Mouse (Mus musculus) E14TG2a.4 (cell line): ENCODE results near the gene Slc9a9.

ENCODE experiments used
- H3K27me3 ChIP-seq: 2 replicates; pipeline ENCODE4 v1.6.1; 2014; ENCODE audit warnings: low read length, control low read depth; ENCODE audit not compliant: insufficient read depth
- H3K36me3 ChIP-seq: 2 replicates; pipeline ENCODE4 v1.6.1; 2014; ENCODE audit warnings: low read length, control low read depth; ENCODE audit not compliant: insufficient read depth
- H3K4me1 ChIP-seq: replicated peaks from 2 replicates; pipeline ENCODE4 v1.6.1; 2014; ENCODE audit warnings: low read depth, low read length, control low read depth
- H3K4me3 ChIP-seq: replicated peaks from 2 replicates; pipeline ENCODE4 v1.5.1; 2014; ENCODE audit warnings: mild to moderate bottlenecking, low read length
- H3K9me3 ChIP-seq: 2 replicates; pipeline ENCODE4 v1.6.1; 2014; ENCODE audit warnings: low read length, control low read depth
- CTCF ChIP-seq: conservative IDR thresholded peaks from 2 replicates; pipeline ENCODE4 v1.5.1; 2014; ENCODE audit warnings: low read length
- NANOG ChIP-seq: IDR thresholded peaks from 2 replicates; pipeline ENCODE4 v1.6.1; 2014; ENCODE audit warnings: borderline replicate concordance, low read length, mixed read lengths
- POU5F1 ChIP-seq: IDR thresholded peaks from 2 replicates; pipeline ENCODE4 v1.6.1; 2014; ENCODE audit warnings: low read length, borderline replicate concordance

The Slc9a9 gene

GRCm38 (mm10) chr9:95055843-95056242, 386.1 kb downstream of the Slc9a9 start:
- Histone ChIP-seq H3K27me3 (no peaks in the 10 kb centered on the region), H3K9me3 (no peaks in the 10 kb centered on the region), H3K4me1 (no peaks in the 10 kb centered on the region), H3K4me3 (no peak overlapping the region), H3K36me3 (no peaks in the 10 kb centered on the region)
- TF ChIP-seq POU5F1 (no peak), CTCF (no peak), NANOG (no peak)

- no peaks in the 10 kb centered on the region for H3K4me1 ChIP-seq
- no peaks in the 10 kb centered on the region for H3K27me3 ChIP-seq
- H3K9me3 ChIP-seq: no peaks in the 10 kb centered on the region
- H3K36me3 ChIP-seq: no peaks in the 10 kb centered on the region
- TF ChIP-seq POU5F1 (no peak), NANOG (no peak), CTCF (no peak)
- no peak overlapping the region for H3K4me3 ChIP-seq
These were observed 391.0 kb downstream of the Slc9a9 start for GRCm38 (mm10) chr9:95060702-95061101.

GRCm38 (mm10) chr9:95067037-95067436, 397.3 kb downstream of the Slc9a9 start:
- Histone ChIP-seq H3K4me3 (no peak overlapping the region), H3K36me3 (no peaks in the 10 kb centered on the region), H3K4me1 (peaks cover 4% of the 10 kb centered on the region), H3K27me3 (no peaks in the 10 kb centered on the region), H3K9me3 (0 out of 2 replicates have a peak, but pooled peaks cover 5% of the 10 kb centered on the region)
- TF ChIP-seq NANOG: no peak
- TF ChIP-seq CTCF: no peak
- TF ChIP-seq POU5F1: no peak

GRCm38 (mm10) chr9:95068466-95068865, 398.8 kb downstream of the Slc9a9 start:
- Histone ChIP-seq H3K27me3 (no peaks in the 10 kb centered on the region), H3K4me1 (peaks cover 17% of the 10 kb centered on the region), H3K4me3 (no peak overlapping the region), H3K36me3 (no peaks in the 10 kb centered on the region), H3K9me3 (0 out of 2 replicates have a peak, but pooled peaks cover 5% of the 10 kb centered on the region)
- TF ChIP-seq NANOG (no peak), CTCF (no peak)

GRCm38 (mm10) chr9:95070832-95071519, 401.3 kb downstream of the Slc9a9 start:
- H3K9me3 ChIP-seq: 0 out of 2 replicates have a peak, but pooled peaks cover 5% of the 10 kb centered on the region
- no peak overlapping the region for H3K4me3 ChIP-seq
- TF ChIP-seq CTCF: no peak
- TF ChIP-seq NANOG: no peak
- TF ChIP-seq POU5F1: no peak
- H3K27me3 ChIP-seq: peaks cover 6% of the 10 kb centered on the region
- H3K4me1 ChIP-seq: peaks cover 23% of the 10 kb centered on the region
- H3K36me3 ChIP-seq: no peaks in the 10 kb centered on the region

GRCm38 (mm10) chr9:95072450-95072955, 402.8 kb downstream of the Slc9a9 start:
- Histone ChIP-seq H3K4me3 (no peak overlapping the region), H3K36me3 (no peaks in the 10 kb centered on the region), H3K4me1 (peaks cover 25% of the 10 kb centered on the region), H3K9me3 (0 out of 2 replicates have a peak, but pooled peaks cover 5% of the 10 kb centered on the region), H3K27me3 (peaks cover 6% of the 10 kb centered on the region)
- no peak for TF ChIP-seq CTCF
- TF ChIP-seq POU5F1: no peak
- no peak for TF ChIP-seq NANOG

GRCm38 (mm10) chr9:95073691-95074090, 404.0 kb downstream of the Slc9a9 start:
- 0 out of 2 replicates have a peak, but pooled peaks cover under 1% of the 10 kb centered on the region for H3K9me3 ChIP-seq
- TF ChIP-seq POU5F1 (no peak), NANOG (no peak), CTCF (no peak)
- H3K4me3 ChIP-seq: no peak overlapping the region
- peaks cover 25% of the 10 kb centered on the region for H3K4me1 ChIP-seq
- no peaks in the 10 kb centered on the region for H3K36me3 ChIP-seq
- H3K27me3 ChIP-seq: peaks cover 6% of the 10 kb centered on the region

GRCm38 (mm10) chr9:95075856-95076255, 406.1 kb downstream of the Slc9a9 start:
- Histone ChIP-seq H3K4me3 (no peak overlapping the region), H3K36me3 (no peaks in the 10 kb centered on the region), H3K9me3 (no peaks in the 10 kb centered on the region), H3K4me1 (peaks cover 25% of the 10 kb centered on the region), H3K27me3 (peaks cover 6% of the 10 kb centered on the region)
- no peak for TF ChIP-seq POU5F1
- no peak for TF ChIP-seq CTCF
- no peak for TF ChIP-seq NANOG

GRCm38 (mm10) chr9:95077938-95078337, 408.2 kb downstream of the Slc9a9 start:
- Histone ChIP-seq H3K36me3 (no peaks in the 10 kb centered on the region), H3K9me3 (no peaks in the 10 kb centered on the region), H3K27me3 (peaks cover 11% of the 10 kb centered on the region), H3K4me3 (no peak overlapping the region), H3K4me1 (peaks cover 12% of the 10 kb centered on the region)
- TF ChIP-seq CTCF: no peak
- TF ChIP-seq NANOG: no peak
